Mouse (Mus musculus): ENCODE data around the gene Cdk5r2. TPM values are rescaled to one million over a fixed set of nuclear protein-coding genes. Genes with fewer than 3 reads are reported as not detected.

The Cdk5r2 gene
- total and polyA plus RNA-seq, 3 experiments: 0.06 to 0.07 TPM; not detected in 1

DNA sequence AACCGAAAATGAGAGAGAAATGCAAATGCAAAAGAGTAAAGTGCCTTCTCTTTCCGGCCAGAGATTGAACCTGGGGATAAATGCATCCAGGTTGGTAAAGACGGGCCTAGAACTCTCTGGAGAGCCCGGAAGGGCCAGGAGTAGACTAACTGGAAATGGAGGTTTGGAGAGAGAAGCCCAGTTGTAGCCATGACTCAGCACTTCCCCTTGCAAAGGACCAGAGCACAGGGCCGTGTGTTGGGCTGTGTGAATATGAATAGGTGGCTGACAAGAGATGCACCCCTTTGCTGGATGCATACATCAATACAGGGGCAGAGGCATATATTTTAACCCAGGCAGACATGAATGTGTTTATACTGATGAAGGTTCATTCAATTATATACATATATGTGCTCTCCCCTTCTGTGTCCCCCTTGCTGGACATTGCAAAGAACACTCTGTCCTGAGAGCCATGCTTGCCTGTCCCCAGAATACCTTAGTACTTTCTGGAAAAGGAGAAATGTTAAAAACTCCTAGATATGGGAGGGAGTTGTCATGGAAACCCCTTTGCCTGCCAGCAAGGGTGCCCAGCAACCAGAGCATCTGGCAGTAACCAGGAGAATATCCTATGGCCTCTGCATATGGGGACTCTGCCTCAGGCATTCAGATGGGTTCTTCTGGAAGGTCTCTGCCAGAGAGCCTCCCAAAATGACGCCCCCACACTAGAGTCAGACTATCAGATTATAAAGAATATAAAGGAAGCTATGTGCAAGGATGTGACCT, 4.7 kb downstream of the Cdk5r2 start:
- Histone ChIP-seq H3K27ac (no peak overlapping the region), H3K27me3 (ENCODE audit: control insufficient read depth, insufficient read depth, low read length) (peaks cover 28% of the 10 kb centered on the region), H3K4me1 (ENCODE audit: control insufficient read depth, insufficient read depth, low read length) (no peaks in the 10 kb centered on the region), H3K4me3 (no peak overlapping the region), H3K9ac (ENCODE audit: low read depth, low read length) (no peak overlapping the region), H3K36me3 (ENCODE audit: control insufficient read depth, insufficient read depth, low read length) (no peaks in the 10 kb centered on the region), H3K79me2 (replicated peaks; ENCODE audit: control insufficient read depth, insufficient read depth, low read length) (no peaks in the 10 kb centered on the region)
- no peak for TF ChIP-seq CTCF (IDR thresholded peaks at IDR 0.05)
- TF ChIP-seq EP300 (IDR thresholded peaks at IDR 0.05; ENCODE audit: insufficient read depth, low read depth, low read length): no peak
- no peak for TF ChIP-seq POLR2A (IDR thresholded peaks at IDR 0.05; ENCODE audit: insufficient read depth, low read depth, low read length)
- WGBS: 31% methylated on average over 6 of the region's 6 CpGs
- no peak for DNase-seq
- intact Hi-C loops (cut with DNase I): no loop called here

DNA sequence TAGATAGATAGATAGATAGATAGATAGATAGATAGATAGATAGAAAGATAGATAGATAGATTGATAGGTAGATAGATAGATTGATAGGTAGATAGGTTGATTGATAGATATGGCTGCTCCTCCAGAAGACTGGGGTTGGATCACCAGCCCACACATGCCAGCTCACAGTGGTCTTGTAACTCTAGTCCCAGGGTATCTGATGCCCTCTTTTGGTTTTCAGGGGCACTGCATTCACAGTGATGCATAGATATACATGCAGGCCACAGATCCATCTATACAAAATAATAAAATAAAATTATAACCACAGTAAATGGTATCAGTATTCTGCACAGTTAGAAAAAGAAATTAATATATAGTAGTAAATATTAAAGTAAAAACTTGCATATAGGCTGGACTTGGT, 7.0 kb downstream of the Cdk5r2 start:
- Histone ChIP-seq H3K4me1 (ENCODE audit: control insufficient read depth, insufficient read depth, low read length) (no peaks in the 10 kb centered on the region), H3K36me3 (ENCODE audit: control insufficient read depth, insufficient read depth, low read length) (no peaks in the 10 kb centered on the region), H3K27ac (no peak overlapping the region), H3K4me3 (no peak overlapping the region), H3K9ac (ENCODE audit: low read depth, low read length) (no peak overlapping the region), H3K79me2 (replicated peaks; ENCODE audit: control insufficient read depth, insufficient read depth, low read length) (no peaks in the 10 kb centered on the region), H3K27me3 (ENCODE audit: control insufficient read depth, insufficient read depth, low read length) (peaks cover 7% of the 10 kb centered on the region)
- no peak for DNase-seq
- TF ChIP-seq POLR2A (IDR thresholded peaks at IDR 0.05; ENCODE audit: insufficient read depth, low read depth, low read length): no peak
- no peak for TF ChIP-seq EP300 (IDR thresholded peaks at IDR 0.05; ENCODE audit: insufficient read depth, low read depth, low read length)
- no peak for TF ChIP-seq CTCF (IDR thresholded peaks at IDR 0.05)
- intact Hi-C loops (cut with DNase I): no loop called here

DNA sequence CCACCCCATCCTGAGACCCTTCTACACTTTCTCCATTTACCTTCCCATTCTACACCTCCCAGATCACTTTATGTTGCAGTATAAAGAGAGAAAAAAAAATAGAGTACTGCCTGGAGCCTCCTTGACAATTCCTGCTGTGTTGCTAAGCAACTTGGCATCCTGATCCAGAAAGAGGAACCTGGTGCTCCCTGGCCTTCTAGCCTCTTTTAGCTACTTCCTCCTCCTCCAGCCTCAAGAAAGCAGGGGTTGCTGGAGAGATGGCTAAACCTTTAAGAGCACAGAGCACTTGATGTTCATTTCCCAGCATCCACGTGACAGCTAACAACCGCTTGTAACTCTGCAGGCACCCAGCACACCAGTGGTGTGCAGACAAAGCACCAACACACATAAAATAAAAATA, 17.5 kb downstream of the Cdk5r2 start:
- TF ChIP-seq EP300 (IDR thresholded peaks at IDR 0.05; ENCODE audit: insufficient read depth, low read depth, low read length) (no peak), CTCF (IDR thresholded peaks at IDR 0.05) (no peak), POLR2A (IDR thresholded peaks at IDR 0.05; ENCODE audit: insufficient read depth, low read depth, low read length) (no peak)
- 0 out of 2 replicates have a peak, but pooled peaks cover 1% of the 10 kb centered on the region for H3K27me3 ChIP-seq (ENCODE audit: control insufficient read depth, insufficient read depth, low read length)

DNA sequence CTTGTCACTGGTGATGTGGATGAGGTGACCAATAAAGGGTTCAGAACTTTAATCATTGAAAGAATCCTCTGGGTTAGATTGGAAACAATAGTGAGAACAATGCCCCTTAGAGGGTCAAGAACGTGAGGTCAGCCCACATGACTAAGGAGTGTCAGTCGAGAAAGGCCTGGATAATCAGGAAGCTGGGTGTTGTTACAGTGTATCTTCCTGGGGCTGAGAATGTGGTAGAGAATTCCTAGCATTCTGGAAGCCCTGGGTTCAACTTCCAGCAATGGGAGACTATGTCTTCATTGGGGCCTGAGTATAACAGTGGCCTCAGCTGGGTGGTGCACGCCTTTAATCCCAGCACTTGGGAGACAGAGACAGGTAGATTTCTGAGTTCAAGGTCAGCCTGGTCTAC, 22.5 kb downstream of the Cdk5r2 start:
- Histone ChIP-seq H3K27ac (no peak overlapping the region), H3K4me1 (ENCODE audit: control insufficient read depth, insufficient read depth, low read length) (no peaks in the 10 kb centered on the region), H3K9ac (ENCODE audit: low read depth, low read length) (no peak overlapping the region), H3K79me2 (replicated peaks; ENCODE audit: control insufficient read depth, insufficient read depth, low read length) (no peaks in the 10 kb centered on the region), H3K4me3 (no peak overlapping the region), H3K27me3 (ENCODE audit: control insufficient read depth, insufficient read depth, low read length) (peaks cover 6% of the 10 kb centered on the region; the same call in 1 of the 2 replicates), H3K36me3 (ENCODE audit: control insufficient read depth, insufficient read depth, low read length) (no peaks in the 10 kb centered on the region)
- intact Hi-C loops (cut with DNase I): no loop called here
- no peak for TF ChIP-seq CTCF (IDR thresholded peaks at IDR 0.05)
- no peak for TF ChIP-seq POLR2A (IDR thresholded peaks at IDR 0.05; ENCODE audit: insufficient read depth, low read depth, low read length)
- no peak for TF ChIP-seq EP300 (IDR thresholded peaks at IDR 0.05; ENCODE audit: insufficient read depth, low read depth, low read length)
- no peak for DNase-seq
- 32% methylated on average over 3 of the region's 3 CpGs for WGBS

More for the DNA sequence above, 17.5 kb downstream of the Cdk5r2 start:
- Histone ChIP-seq H3K79me2 (replicated peaks; ENCODE audit: control insufficient read depth, insufficient read depth, low read length) (no peaks in the 10 kb centered on the region), H3K36me3 (ENCODE audit: control insufficient read depth, insufficient read depth, low read length) (no peaks in the 10 kb centered on the region), H3K9ac (ENCODE audit: low read depth, low read length) (no peak overlapping the region), H3K27ac (no peak overlapping the region), H3K4me1 (ENCODE audit: control insufficient read depth, insufficient read depth, low read length) (no peaks in the 10 kb centered on the region), H3K4me3 (no peak overlapping the region)
- DNase-seq: no peak
- 58% methylated on average over 2 of the region's 2 CpGs for WGBS
- intact Hi-C loops (cut with DNase I): no loop called here

DNA sequence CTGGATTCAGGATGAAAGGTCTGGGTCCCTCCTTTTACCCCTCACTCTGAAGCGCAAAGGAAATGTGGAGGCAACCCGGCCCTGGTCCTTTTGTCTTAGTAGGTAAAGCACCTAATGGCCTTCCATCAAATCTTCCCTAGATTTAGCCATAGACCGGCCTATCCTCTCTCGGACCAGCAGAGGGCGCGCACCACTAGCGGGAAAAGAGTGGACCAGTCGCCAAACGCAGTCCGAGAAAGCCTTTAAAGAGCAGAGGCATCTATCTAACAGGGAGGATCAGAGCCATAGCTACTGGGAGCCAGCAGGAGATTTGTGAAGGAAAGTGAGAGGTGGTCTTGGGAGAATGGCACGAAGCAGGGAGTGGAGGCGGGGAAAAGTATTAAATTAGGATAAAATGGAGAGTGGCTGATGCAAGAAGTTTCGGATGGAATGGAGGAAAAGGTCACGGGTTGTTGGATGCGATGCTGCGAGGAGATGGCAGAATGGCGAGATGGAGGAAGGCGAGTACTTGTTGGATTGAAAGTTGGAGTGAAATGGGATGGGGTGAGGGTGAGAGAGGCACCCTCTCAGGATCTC, 26.1 kb downstream of the Cdk5r2 start:
- 6% methylated on average over 18 of the region's 18 CpGs for WGBS
- Histone ChIP-seq H3K27ac (no peak overlapping the region), H3K79me2 (replicated peaks; ENCODE audit: control insufficient read depth, insufficient read depth, low read length) (no peaks in the 10 kb centered on the region), H3K36me3 (ENCODE audit: control insufficient read depth, insufficient read depth, low read length) (no peaks in the 10 kb centered on the region), H3K27me3 (ENCODE audit: control insufficient read depth, insufficient read depth, low read length) (peaks cover 26% of the 10 kb centered on the region), H3K9ac (ENCODE audit: low read depth, low read length) (no peak overlapping the region), H3K4me3 (no peak overlapping the region), H3K4me1 (ENCODE audit: control insufficient read depth, insufficient read depth, low read length) (no peaks in the 10 kb centered on the region; the same call in 1 of the 2 replicates)
- intact Hi-C loops (cut with DNase I): loop anchor here (2.0 kb wide), 1 partner anchor 136 kb away; no protein-coding TSS in a partner anchor
- DNase-seq: peak; percentile 62 to 72
- no peak for TF ChIP-seq EP300 (IDR thresholded peaks at IDR 0.05; ENCODE audit: insufficient read depth, low read depth, low read length)
- TF ChIP-seq POLR2A (IDR thresholded peaks at IDR 0.05; ENCODE audit: insufficient read depth, low read depth, low read length): no peak
- peak; percentile 89 for TF ChIP-seq CTCF (IDR thresholded peaks at IDR 0.05)

Measured in heart, adult 2 months (tissue).